Mouse (Mus musculus) cerebellum, adult 11 months (tissue): Measurements from ENCODE around the gene Paqr9.
A peak's percentile ranks its signal among the peaks of the same experiment; 100 is the strongest.

ENCODE experiments used
- DNase-seq: peaks from one replicate; pipeline ENCODE4 v3.0.0; 2022

The Paqr9 gene

DNA sequence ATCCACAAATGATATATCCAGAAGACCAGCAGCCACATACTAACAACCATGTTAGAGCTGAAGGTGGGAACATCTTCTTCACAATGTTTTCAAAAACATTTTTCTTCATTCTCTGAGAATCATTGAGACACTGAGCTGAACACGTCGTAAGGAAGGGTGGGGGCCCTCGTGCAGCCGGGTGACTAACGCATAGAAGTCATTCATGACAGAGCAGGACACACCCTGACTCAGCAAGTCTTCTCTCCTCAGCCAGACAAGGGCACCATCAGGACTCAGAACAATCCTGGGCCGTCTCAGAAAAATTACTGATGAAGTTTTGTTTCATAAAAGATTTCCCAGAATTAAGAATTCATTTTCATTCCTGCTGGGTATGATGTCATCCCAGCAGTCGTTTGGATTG, 12.8 kb upstream of the Paqr9 start:
- DNase-seq, result no peak

DNA sequence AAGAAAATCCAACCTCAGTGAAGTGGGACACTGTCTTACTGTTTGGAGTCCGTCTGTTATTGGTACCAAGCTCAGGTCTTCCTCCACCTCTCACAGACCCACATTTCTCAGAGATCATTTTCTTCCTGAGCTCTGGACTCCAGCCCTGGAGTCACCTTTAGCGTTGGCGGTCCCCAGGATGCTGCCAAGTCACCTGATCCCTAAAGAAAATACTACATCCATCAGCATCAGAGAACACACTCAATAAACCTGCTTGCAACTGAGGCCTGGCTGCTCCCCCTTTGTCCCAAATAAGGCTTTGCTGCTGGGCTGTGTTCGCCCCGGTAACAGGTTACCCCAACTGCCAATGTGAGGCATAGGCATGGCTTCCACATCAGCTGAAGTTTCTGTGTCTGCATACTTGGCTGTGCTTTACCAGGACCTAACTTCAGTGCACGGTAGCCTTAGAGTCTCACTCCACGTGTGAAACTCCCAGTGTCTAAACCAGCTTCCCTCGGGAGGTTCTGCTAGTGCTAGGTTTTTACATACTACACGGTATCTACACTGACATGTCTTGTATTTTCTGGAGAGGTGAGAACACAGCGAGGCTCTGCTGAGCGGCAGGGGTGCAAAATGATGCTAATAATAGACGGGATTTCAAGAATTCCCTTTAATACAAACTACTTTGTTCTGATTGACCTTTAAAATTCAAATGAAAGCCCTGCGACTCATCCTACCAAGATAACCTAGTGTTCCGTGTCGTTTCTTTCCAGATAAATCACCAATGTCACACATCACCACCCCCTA, 9.6 kb upstream of the Paqr9 start:
- no peak for DNase-seq

DNA sequence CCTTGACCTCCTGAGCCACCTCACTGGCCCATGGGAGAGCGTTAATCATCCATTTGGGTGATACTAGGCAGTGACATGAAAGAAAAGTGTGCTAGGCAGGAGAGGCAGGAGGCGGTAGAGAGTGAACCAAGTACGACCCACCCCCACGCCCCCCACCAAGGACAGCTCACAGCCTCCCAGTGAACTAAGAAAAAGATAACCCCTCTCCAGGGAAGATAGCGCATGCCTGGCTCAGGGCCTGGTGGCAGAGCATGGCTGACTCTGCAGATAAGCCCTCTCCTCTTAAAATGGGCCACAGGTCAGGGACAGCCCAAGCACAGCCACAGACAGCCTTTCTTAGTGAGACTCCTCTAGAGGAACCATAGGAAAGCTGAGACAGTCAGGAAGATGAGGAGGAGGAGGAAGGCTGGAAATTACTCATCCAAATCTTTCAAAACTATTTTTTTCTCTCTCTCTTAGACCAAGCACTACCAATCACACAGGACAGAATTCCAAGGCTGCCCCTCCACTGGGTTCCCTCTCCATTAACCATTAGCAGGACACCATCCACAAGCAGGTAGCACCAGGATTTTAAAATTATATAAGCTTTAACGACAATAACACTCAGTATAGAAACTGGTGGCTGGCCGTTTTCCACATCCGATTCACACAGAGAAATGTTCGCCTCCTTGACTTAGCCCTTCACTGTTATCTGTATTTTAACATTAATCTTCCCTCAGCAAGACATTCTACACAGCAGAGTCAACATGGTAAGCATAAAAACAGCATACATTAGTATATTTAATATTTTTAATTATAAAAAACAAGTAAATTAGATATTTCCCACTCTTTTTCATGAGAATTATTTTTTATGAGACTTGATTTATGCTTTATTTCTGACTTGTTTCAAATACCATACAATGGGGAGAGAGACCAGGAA, 8.3 kb upstream of the Paqr9 start:
- no peak for DNase-seq

DNA sequence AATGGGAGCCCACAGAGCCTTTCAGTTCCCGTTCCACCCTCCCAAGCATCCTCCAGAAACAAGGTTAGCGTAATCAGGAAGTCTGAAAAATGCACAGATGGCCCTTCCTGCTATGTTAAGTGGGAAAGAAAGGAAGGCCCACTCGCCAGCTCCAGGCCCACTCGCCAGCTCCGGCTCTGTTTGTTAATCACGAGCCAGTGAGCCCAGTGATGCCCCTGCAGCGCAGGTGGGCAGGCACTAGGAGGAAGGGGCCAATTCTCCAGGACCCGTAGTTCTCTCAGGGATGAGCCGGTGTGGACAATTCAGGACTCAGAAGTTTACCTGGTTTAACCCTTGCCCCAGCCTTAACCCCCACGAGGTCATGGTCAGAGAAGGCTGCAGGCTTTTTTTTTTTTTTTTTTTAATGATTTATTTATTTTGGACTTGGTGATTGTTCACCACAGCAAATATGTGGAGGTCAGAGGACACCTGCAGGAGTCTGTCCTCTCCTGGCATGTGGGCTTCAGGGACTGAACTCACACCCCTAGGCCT, 7.2 kb upstream of the Paqr9 start:
- peak; percentile 53 for DNase-seq

- DNase-seq, result no peak
Measured at GRCm38 (mm10) chr9:95554231-95555221, 4.9 kb upstream of the Paqr9 start.

DNA sequence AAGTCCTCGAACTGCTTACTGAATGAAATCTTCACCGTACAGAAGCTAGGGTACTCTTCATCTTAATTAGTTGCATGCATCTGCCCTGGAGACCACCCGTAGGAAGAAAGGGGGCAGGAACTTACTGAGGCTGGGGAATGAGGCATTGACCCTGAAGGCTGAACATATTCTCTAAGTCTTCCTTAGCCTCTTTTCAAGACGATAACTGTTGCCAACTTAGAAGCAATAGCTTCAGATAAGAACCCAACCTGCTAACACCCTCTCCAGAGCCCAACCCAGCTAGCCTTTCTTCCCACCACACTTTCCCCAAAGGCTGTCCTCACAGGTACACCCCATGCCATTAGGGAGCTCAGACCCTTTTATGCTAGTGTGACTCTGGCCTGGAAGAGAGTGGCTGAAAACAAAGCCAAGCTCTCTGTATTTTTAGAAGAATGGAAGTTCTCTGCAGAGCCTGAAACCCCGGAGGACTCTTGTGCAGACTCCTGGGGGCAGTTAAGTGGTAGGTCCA, 4.2 kb upstream of the Paqr9 start:
- DNase-seq, result no peak

DNA sequence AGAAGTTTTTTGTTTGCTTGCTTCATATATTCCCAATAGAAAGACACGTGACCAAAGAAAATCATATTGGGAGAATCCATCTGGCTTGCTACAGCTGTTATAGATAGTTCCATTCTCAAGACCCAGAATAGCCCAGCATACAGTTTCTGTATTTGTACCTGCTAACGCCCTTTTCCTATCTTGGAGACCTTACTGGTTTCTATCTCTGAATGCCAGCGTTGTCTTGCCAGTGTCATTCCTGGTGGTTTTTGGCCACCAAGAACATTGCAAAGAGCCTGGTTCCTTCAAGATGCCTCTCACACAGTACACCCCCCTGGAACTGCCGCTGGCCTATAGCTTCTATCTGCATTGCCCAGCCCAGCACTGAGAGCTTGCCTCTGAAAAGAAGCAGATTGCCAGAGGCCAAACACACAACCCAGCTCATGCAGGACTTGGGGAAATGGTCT, 3.4 kb upstream of the Paqr9 start:
- no peak for DNase-seq

- DNase-seq, result no peak
Measured at GRCm38 (mm10) chr9:95557722-95558121, 1.7 kb upstream of the Paqr9 start.

GRCm38 (mm10) chr9:95558726-95559058, 765 bp upstream of the Paqr9 start:
- no peak for DNase-seq

DNA sequence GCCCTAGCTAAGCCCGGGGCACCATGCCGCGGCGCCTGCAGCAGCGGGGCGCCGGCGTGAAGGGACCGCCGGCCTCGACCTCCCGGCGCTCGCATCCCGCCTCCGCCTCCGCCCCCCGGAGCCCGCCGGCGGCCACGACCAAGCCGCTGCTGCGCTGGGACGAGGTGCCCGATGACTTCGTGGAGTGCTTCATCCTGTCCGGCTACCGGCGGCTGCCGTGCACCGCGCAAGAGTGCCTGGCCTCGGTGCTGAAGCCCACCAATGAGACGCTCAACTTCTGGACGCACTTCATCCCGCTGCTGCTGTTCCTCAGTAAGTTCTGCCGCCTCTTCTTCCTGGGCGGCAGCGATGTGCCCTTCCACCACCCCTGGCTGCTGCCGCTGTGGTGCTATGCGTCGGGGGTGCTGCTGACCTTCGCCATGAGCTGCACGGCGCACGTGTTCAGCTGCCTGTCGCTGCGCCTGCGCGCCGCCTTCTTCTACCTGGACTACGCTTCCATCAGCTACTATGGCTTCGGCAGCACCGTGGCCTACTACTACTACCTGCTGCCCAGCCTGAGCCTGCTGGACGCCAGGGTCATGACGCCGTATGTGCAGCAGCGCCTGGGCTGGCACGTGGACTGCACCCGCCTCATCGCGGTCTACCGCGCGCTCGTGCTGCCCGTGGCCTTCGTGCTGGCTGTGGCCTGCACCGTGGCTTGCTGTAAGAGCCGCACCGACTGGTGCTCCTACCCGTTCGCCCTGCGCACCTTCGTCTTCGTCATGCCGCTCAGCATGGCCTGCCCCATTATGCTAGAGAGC, 679 bp downstream of the Paqr9 start:
- DNase-seq, result peak; percentile 69

DNA sequence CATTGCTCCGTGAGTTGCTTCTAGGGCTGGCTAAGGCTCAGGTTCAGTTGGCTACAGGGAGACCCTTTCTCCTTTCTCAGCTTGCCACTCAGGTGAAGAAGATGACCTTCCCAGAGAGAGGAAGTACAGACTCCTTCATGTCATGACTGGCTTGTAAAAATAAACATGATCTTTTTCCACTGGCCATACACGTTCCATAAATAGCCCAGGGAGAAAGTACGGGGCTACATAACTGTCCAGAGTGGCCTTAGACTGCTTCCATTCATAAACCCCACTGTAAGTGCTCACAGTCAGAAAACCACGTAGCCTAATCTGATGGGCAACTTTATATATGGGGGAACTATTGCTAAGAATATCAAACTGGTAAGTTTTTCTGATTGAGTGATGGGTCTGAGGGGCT, 4.6 kb downstream of the Paqr9 start:
- no peak for DNase-seq

DNA sequence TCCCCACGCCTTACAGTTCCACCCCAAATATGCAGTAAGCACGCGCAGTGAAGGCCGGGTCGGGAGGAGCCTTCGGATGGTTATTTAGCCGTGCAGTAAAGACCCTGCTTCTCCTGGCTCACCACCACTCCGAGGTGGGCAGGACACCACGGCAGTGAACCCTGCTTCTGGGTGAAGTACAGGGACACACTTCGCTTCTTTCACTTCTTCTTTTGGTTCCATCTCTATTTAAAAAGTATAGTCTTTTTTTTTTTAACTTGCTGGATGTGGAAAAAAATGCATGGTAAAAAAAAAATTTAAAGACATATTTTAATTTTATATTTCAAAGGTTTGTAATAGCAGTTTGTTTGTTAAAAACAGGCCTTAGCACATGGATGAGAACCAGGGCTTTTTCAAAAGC, 6.9 kb downstream of the Paqr9 start:
- DNase-seq, result no peak

DNA sequence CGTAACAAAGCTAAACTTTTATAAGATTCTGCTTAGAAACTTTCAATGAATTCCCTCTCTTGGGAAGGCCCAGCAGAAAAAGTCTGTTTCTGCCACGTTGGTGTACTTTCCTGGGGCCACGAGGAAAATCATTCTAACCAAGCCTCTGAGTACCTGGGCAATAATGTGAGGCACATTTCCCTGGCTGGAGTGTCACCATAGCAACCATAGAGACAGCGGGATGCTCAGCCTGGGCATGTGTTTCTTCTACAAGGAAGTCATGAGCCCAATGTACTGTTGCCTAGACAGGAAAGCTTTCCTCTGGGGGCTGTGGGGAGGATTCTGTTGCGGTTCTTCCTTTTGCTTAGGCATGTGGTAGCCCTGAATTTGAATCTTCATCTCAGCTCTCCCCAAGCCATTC, 7.5 kb downstream of the Paqr9 start:
- DNase-seq, result no peak

- no peak for DNase-seq
Measured at GRCm38 (mm10) chr9:95569249-95569648, 9.8 kb downstream of the Paqr9 start.

- DNase-seq, result no peak
Measured at GRCm38 (mm10) chr9:95569966-95570365, 10.5 kb downstream of the Paqr9 start.

DNA sequence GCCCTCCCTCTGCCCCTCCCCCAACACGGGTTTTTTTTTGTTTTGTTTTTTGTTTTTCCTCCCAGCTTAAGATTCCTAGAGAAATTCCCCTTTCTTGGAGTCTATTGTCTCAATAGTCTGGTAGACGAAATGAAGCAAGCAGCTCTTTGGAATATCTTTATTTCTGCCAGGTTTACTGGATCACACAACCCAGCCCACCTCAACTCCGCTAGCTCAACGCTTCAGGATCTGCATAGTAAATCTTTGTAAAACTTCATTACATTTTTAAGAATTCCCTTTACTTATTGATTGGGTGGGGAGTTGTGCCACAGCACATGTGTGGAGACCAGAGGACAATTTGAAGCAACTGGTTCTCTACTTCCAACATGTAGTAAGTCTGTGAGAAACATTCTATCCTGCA, 11.1 kb downstream of the Paqr9 start:
- DNase-seq, result no peak

GRCm38 (mm10) chr9:95571494-95571893, 12.0 kb downstream of the Paqr9 start:
- DNase-seq, result no peak

DNA sequence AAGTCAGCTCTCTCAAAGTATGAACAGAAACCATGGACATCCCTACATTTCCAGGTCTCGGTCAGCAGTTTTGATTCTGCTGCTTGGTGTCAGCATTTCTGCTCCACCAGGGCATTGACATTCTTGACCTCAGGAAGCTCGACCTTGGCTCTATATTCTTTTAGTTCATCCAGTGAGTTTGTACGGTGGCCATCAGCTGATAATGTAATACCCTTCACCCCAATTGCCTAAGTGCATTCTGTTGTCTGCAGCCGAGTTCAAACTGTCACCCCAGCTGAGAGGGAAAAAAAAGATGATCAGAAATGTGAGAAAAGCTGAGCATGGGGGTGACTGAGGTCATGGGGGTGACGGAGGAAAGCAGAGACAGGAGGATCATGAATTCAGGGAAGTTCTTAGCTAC, 13.1 kb downstream of the Paqr9 start:
- DNase-seq, result no peak

- DNase-seq, result no peak
Measured at GRCm38 (mm10) chr9:95574116-95574515, 14.7 kb downstream of the Paqr9 start.

- DNase-seq, result no peak
Measured at GRCm38 (mm10) chr9:95577502-95577901, 18.0 kb downstream of the Paqr9 start.

GRCm38 (mm10) chr9:95578366-95578895, 19.0 kb downstream of the Paqr9 start:
- no peak for DNase-seq
